Mouse (Mus musculus): ENCODE data around the gene Mymx. TPM values are rescaled to one million over a fixed set of nuclear protein-coding genes. Genes with fewer than 3 reads are reported as not detected.

The Mymx gene
- polyA plus RNA-seq, 1 experiment = not detected

GRCm38 (mm10) chr17:45551816-45552451 lies 50.0 kb downstream of the Mymx start:
- DNase-seq (ENCODE audit: low read depth) = no peak

- DNase-seq (ENCODE audit: low read depth) = no peak
Measured at GRCm38 (mm10) chr17:45551249-45551796, 50.6 kb downstream of the Mymx start.

Other genes starting within 250 kb of the Mymx start
- 9.8 and 13.7 TPM in 2 replicates for gene Cdc5l, start 168.4 kb downstream of the Mymx start, polyA plus RNA-seq (2012; rRNA removed)
- 0.19 and 0.35 TPM in 2 replicates for gene Spats1, start 126.7 kb downstream of the Mymx start, polyA plus RNA-seq (2012; rRNA removed)
- 9.7 and 9.8 TPM in 2 replicates for gene Aars2, start 95.3 kb downstream of the Mymx start, polyA plus RNA-seq (2012; rRNA removed)
- 1.8 and 4.0 TPM in 2 replicates for gene Tcte1, start 78.7 kb downstream of the Mymx start, polyA plus RNA-seq (2012; rRNA removed)
- 1.0 and 1.6 TPM in 2 replicates for gene Tmem151b, start 52.4 kb downstream of the Mymx start, polyA plus RNA-seq (2012; rRNA removed)
- gene Nfkbie, start 46.4 kb downstream of the Mymx start, polyA plus RNA-seq (2012; rRNA removed) = 5.0 and 6.1 TPM in 2 replicates
- 105 and 110 TPM in 2 replicates for gene Slc35b2, start 38.2 kb downstream of the Mymx start, polyA plus RNA-seq (2012; rRNA removed)
- 514 and 597 TPM in 2 replicates for gene Hsp90ab1, start 28.8 kb downstream of the Mymx start, polyA plus RNA-seq (2012; rRNA removed)
- 99.1 and 102 TPM in 2 replicates for gene Slc29a1, start 2.5 kb downstream of the Mymx start, polyA plus RNA-seq (2012; rRNA removed)
- gene Capn11, start 57.2 kb upstream of the Mymx start, polyA plus RNA-seq (2012; rRNA removed) = 0.15 and 0.36 TPM in 2 replicates
- 98.4 and 123 TPM in 2 replicates for gene Mrpl14, start 84.2 kb upstream of the Mymx start, polyA plus RNA-seq (2012; rRNA removed)
- 64.0 and 70.2 TPM in 2 replicates for gene Tmem63b, start 84.8 kb upstream of the Mymx start, polyA plus RNA-seq (2012; rRNA removed)
- gene 1600014C23Rik, start 131.7 kb upstream of the Mymx start, polyA plus RNA-seq (2012; rRNA removed) = 0.98 and 1.2 TPM in 2 replicates